ENCODE assay signal across 21 mouse cellular contexts in the genomic region with DNA sequence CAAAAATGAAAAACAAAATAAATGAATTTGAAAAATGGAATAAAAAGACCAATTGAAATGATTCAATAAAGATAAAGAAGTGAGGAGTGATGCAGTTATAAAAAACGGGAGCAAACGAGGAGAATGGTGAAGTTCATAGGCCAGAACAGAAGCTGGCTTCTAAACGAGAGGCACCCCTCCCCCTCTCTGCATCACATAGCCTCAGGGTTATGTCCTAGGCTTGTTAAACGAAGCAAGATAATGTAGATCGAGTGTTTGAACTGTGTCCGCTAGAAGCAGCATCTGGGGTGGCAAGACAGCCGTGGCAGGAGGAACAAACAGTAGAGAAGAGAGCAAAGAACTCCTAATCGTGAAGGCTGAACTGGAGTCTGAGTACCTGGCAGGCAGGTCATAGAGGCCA.
DNase-seq lines count a peak whose midpoint lies in the region; ATAC-seq and TF ChIP-seq lines count a peak whose summit lies in the region.
"Had no signal": no experiment of that assay in that cellular context is flagged by ENCODE, and none has a peak within 500 bp of the region (broad histone marks: within the 10 kb centered on the region; RNA-seq: fewer than 3 reads in every experiment).

No protein-coding gene starts in this region.

- H3K4me3 ChIP-seq in layer of hippocampus, adult 2 months: no peak overlapping the region
- H3K4me3 ChIP-seq in hindbrain, embryonic 14.5 days (replicated peaks; ENCODE audit: low read length): no peak overlapping the region
- no peak overlapping the region for H3K4me3 ChIP-seq in liver, embryonic 12.5 days
- no peak overlapping the region for H3K4me3 ChIP-seq in thymus, adult 2 months (ENCODE audit: control insufficient read depth, insufficient read depth, low read length)
- H3K4me3 ChIP-seq: gastrocnemius, adult 2 months; heart, embryonic 15.5 days had no signal

- TF ChIP-seq POLR2A in brain, embryonic 14.5 days (IDR thresholded peaks at IDR 0.05; ENCODE audit: borderline replicate concordance, extremely low read depth, insufficient read depth, insufficient read length, poor library complexity, severe bottlenecking): no peak
- no peak for TF ChIP-seq POLR2A in thymus, adult 2 months (IDR thresholded peaks at IDR 0.05; ENCODE audit: control insufficient read depth, extremely low read depth, insufficient read depth, low read length, poor library complexity)

- peak; percentile 24 for DNase-seq in adrenal gland, postnatal 14 days
- DNase-seq in adrenal gland, postnatal 10 days: no peak
- DNase-seq in layer of hippocampus, adult 2 months (ENCODE audit: low spot score in 2 of 2): no peak
- no peak for DNase-seq in layer of hippocampus, postnatal 14 days (ENCODE audit: low spot score in 2 of 2)
- DNase-seq in brain, embryonic 14.5 days (ENCODE audit: low read depth): peak; percentile 60
- peak; percentile 40 for DNase-seq in hindbrain, embryonic 14.5 days (ENCODE audit: low spot score)
- no peak for DNase-seq in thymus, adult 2 months
- DNase-seq: adrenal gland, postnatal 25 days; cerebellum, adult 8-10 months; forebrain, postnatal 0 days; gastrocnemius, adult 2 months; heart, adult 18-20 months; kidney, adult 18-20 months; kidney, postnatal 36 days; liver; lung, adult 2 months; thymus, postnatal 36 days had no signal

- H3K27me3 ChIP-seq in hindbrain, embryonic 14.5 days (ENCODE audit: control insufficient read depth, insufficient read depth, low read length): no peaks in the 10 kb centered on the region
- no peaks in the 10 kb centered on the region for H3K27me3 ChIP-seq in liver, embryonic 12.5 days (replicated peaks)
- H3K27me3 ChIP-seq in thymus, adult 2 months (ENCODE audit: control insufficient read depth, insufficient read depth, low read length): no peaks in the 10 kb centered on the region
- H3K27me3 ChIP-seq: heart, embryonic 15.5 days had no signal

- 37% methylated on average over 8 of the region's 8 CpGs for WGBS in hindbrain, embryonic 14.5 days
- 65% methylated on average over 8 of the region's 8 CpGs for WGBS in liver, embryonic 12.5 days (ENCODE audit: insufficient replicate concordance)
- WGBS in thymus, adult 2 months: 83% methylated on average over 8 of the region's 8 CpGs

- no peak for ATAC-seq in hindbrain, embryonic 14.5 days (ENCODE audit: low FRiP score)
- no peak for ATAC-seq in liver, embryonic 12.5 days
- ATAC-seq: CD4-positive, CD25-positive, alpha-beta regulatory T cell, adult 4 months; forebrain, postnatal 0 days had no signal

- H3K9ac ChIP-seq in hindbrain, embryonic 14.5 days: no peak overlapping the region
- H3K9ac ChIP-seq in liver, embryonic 12.5 days: no peak overlapping the region
- H3K9ac ChIP-seq: forebrain, postnatal 0 days; heart, embryonic 15.5 days had no signal

- no peaks in the 10 kb centered on the region for H3K36me3 ChIP-seq in hindbrain, embryonic 14.5 days (replicated peaks; ENCODE audit: control insufficient read depth, insufficient read depth)
- no peaks in the 10 kb centered on the region for H3K36me3 ChIP-seq in liver, embryonic 12.5 days
- H3K36me3 ChIP-seq in thymus, adult 2 months (ENCODE audit: control insufficient read depth, insufficient read depth, low read length): no peaks in the 10 kb centered on the region

- peaks cover 23% of the 10 kb centered on the region for H3K4me1 ChIP-seq in hindbrain, embryonic 14.5 days (replicated peaks; ENCODE audit: control insufficient read depth, insufficient read depth, low read length)
- no peaks in the 10 kb centered on the region for H3K4me1 ChIP-seq in liver, embryonic 12.5 days
- H3K4me1 ChIP-seq in thymus, adult 2 months (replicated peaks; ENCODE audit: control insufficient read depth, insufficient read depth, low read length): peaks cover 23% of the 10 kb centered on the region

- no peak for TF ChIP-seq CTCF in layer of hippocampus, adult 2 months (conservative IDR thresholded peaks at IDR 0.05)
- no peak for TF ChIP-seq CTCF in brain, embryonic 14.5 days (IDR thresholded peaks at IDR 0.05; ENCODE audit: borderline replicate concordance, extremely low read depth, insufficient read depth, insufficient read length)
- no peak for TF ChIP-seq CTCF in thymus, adult 2 months (IDR thresholded peaks at IDR 0.05; ENCODE audit: borderline replicate concordance, control insufficient read depth, extremely low read depth, insufficient read depth, low read length, poor library complexity)

- no peaks in the 10 kb centered on the region for H3K9me3 ChIP-seq in hindbrain, embryonic 14.5 days (ENCODE audit: control insufficient read depth, low read length)
- no peaks in the 10 kb centered on the region for H3K9me3 ChIP-seq in liver, embryonic 12.5 days (replicated peaks)
- H3K9me3 ChIP-seq: heart, embryonic 15.5 days had no signal

- no peak overlapping the region for H3K4me2 ChIP-seq in hindbrain, embryonic 14.5 days (replicated peaks)
- H3K4me2 ChIP-seq in liver, embryonic 12.5 days: no peak overlapping the region
- H3K4me2 ChIP-seq: heart, embryonic 15.5 days had no signal

- peak overlapping the region; percentile 89 for H3K27ac ChIP-seq in layer of hippocampus, adult 2 months
- H3K27ac ChIP-seq in hindbrain, embryonic 14.5 days: no peak overlapping the region
- H3K27ac ChIP-seq in liver, embryonic 12.5 days: no peak overlapping the region
- H3K27ac ChIP-seq in thymus, adult 2 months (ENCODE audit: control insufficient read depth, insufficient read depth, low read length): no peak overlapping the region
- H3K27ac ChIP-seq: gastrocnemius, adult 2 months; heart, embryonic 15.5 days; macrophage had no signal

Comparison
In these comparisons a context has a peak if more than half of its experiments do, and no peak if none do; other contexts are left out.
1. DNase-seq: peak in adrenal gland, postnatal 14 days (single experiment), brain, embryonic 14.5 days (single experiment) and hindbrain, embryonic 14.5 days (single experiment); none in adrenal gland, postnatal 10 days (single experiment), layer of hippocampus, adult 2 months (0 of 2), layer of hippocampus, postnatal 14 days (0 of 2) and thymus, adult 2 months (single experiment).